Comparison of ENCODE assay signal across 1 mouse cellular context in the genomic region with DNA sequence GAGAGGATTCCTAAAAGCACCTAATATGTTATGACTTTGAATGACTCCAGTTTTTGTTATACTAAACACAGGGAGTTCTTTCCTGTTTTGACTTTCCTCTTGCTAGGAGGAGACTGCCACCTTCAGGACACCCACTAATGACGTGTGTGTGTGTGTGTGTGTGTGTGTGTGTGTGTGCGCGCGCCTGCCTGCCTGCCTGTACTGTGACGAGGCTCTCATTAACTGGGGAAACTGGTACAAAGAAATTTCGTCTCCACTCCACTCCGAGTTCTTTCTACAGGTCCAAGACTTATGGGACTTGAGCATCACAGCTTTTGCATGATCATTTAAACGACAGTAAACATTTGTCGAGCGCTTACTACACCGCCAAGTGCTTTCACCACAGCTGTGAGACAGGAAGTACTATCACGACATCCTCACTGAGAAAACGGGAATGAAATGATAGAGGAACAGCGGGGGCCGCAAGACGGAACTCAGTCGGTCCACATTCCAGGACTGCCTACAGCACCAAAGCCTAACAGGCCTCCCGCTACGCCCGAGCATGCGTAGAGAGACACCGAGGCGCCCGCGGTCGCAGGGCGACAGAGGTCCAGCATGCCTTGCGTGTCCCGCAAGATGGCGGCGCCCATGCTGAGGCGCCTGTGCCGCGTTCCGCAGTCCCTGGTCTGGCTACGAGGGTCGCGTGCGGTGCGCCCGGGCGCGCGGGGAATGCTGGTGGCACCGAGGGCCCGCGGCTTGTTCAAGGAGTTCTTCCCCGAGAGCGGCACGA.
TF ChIP-seq lines count a peak whose summit lies in the region.

A gene (plus strand): TSS at position 597 of the 769 bp plus-strand sequence.

TF ChIP-seq in MEL, 35 proteins besides CTCF, POLR2A, EP300 and RAD21 (continued from another document):
- TF ChIP-seq TCF12 (IDR thresholded peaks at IDR 0.05; ENCODE audit: low read depth, low read length) (peak; percentile 36), MYB (IDR thresholded peaks at IDR 0.05; ENCODE audit: low read depth, low read length) (no peak), TBP (IDR thresholded peaks at IDR 0.05; ENCODE audit: low read depth, low read length) (peak; percentile 86), NELFE (IDR thresholded peaks at IDR 0.05; ENCODE audit: low read depth, low read length) (peak; percentile 92), ELF1 (IDR thresholded peaks at IDR 0.05; ENCODE audit: low read depth, low read length) (peak; percentile 12; the same call in 1 of the 2 replicates), ETS1 (IDR thresholded peaks at IDR 0.05; ENCODE audit: low read depth, low read length) (no peak; the same call in 1 of the 2 replicates), CHD2 (IDR thresholded peaks at IDR 0.05; ENCODE audit: low read length) (no peak), MYC (IDR thresholded peaks at IDR 0.05; ENCODE audit: low read depth, low read length) (peak; percentile 85)
TF ChIP-seq in MEL: peak in this region for 20.
